Mouse (Mus musculus): ENCODE measurements at regions not wholly inside any gene's neighbourhood (a gene's known extent, or its start where the extent isn't known, plus 50 kb on each side); places are given as distances from the start of the nearest gene placed in this dataset.

DNA sequence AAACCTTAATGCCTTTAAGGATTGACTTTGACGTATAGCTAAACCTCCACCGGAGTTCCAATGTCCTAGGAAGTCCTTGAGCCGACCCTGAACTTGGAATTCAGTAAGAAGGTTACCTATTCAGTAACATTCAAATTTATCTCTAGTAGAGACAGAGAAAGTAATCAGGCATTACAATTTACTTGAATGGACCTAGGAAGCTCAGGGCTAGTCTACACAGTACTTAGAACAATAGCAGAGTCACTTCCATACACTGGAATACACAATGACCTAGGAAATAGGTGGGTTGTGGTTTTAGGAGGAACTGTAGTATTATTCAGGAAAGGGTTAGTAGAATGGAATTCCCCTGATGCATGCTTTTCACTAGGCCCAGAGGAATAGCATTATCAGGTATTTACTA is 179.2 kb upstream of the Tas2r134 start:
- DNase-seq (ENCODE audit: low spot score in 2 of 2), result no peak

GRCm38 (mm10) chr2:51447616-51448015 is 179.7 kb upstream of the Tas2r134 start:
- no peak for DNase-seq (ENCODE audit: low spot score in 2 of 2)

DNA sequence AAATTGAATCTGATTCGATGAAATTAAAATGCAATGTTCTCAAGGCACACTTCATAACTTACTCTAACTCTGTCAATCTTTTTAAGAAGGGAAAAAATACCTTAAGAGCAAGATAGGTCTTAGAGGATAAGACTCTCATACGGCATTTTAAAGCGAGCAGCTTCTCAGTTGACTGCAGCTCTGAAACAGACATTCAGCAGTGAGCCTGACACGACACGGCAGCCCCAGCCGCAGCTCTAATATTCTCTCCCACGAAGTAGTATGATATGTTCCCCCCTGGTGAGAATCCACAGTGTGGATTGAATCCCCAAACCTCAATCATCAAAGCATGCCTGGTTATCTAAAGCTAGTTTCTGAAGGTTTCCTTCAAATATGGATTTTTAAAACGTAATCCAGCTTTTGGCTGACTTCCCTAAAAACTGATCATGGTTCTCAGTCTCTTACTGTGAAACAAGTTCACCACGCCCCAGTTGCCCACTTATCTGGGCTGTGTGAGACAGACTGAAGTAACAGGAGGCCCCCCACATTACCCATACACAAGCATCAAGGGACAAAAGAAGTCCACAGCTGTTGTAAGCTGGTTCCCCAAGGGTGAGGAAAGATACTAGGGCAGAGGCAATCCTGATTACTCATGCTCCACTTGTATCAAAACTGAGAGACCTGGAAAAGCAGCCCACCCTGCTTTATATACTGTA is 182.8 kb upstream of the Tas2r134 start:
- no peak for DNase-seq (ENCODE audit: low spot score in 2 of 2)

DNA sequence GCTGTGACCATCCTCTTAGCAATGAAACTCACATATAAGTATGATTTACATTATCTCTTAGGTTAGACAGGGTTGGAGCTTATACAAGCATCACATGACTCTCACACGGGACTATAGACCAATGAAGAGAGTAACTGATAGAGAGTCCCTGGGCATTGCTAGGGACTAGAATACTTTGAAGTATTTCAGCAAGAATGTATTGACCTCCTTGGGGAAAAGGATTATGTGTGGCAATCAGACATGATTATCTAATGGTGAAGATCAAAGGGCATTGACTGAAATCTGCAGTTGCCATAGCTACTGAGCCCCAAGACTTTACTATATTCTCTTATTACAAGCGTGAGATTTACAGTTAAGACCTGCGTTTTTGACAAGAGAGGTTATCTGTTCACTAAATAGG is 183.4 kb upstream of the Tas2r134 start:
- DNase-seq (ENCODE audit: low spot score in 2 of 2), result no peak

- no peak for DNase-seq (ENCODE audit: low spot score in 2 of 2)
These were observed 188.3 kb upstream of the Tas2r134 start for GRCm38 (mm10) chr2:51439047-51439446.

GRCm38 (mm10) chr2:51436590-51436989 is 190.7 kb upstream of the Tas2r134 start:
- DNase-seq (ENCODE audit: low spot score in 2 of 2), result no peak

DNA sequence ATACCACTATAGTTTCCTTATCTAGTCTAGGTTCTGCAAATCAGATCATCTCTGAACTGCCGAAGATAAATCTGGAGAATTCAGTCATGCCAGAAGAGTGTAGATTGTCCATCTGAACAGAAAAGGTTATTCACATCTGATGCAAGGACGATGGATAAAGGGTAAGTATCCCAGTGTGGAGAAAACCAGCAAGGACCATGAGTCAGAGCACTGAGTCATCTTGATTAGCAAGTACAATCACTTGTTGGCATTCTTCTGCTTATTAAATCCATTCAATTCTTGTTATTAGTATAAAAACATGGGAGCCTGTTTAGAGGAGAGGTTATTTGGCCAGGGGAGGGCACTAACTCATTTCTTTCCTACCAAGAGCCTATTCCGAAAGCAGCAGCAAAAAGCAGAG is 195.7 kb upstream of the Tas2r134 start:
- DNase-seq (ENCODE audit: low spot score in 2 of 2), result no peak

GRCm38 (mm10) chr2:51429716-51430115 is 197.6 kb upstream of the Tas2r134 start:
- no peak for DNase-seq (ENCODE audit: low spot score in 2 of 2)

DNA sequence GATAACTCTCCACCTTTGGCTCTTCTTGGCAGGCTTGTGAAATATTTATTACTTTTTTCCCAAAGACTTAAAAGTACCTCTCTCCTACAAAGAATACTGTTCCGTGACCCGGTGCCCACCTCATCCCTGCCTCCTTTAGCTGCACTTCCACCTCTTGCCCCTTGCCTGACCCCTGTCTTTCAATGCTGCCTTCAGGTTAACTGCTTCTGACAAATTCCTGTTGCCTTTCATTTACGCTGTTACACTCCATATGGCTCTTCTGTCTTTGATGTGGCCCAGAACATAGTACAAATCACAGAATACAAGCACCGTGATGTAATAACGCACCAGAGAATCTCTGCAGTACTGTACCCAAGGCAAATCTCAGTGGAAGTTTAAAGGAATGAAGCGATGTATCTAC is 204.9 kb upstream of the Tas2r134 start:
- DNase-seq (ENCODE audit: low spot score in 2 of 2), result no peak

DNA sequence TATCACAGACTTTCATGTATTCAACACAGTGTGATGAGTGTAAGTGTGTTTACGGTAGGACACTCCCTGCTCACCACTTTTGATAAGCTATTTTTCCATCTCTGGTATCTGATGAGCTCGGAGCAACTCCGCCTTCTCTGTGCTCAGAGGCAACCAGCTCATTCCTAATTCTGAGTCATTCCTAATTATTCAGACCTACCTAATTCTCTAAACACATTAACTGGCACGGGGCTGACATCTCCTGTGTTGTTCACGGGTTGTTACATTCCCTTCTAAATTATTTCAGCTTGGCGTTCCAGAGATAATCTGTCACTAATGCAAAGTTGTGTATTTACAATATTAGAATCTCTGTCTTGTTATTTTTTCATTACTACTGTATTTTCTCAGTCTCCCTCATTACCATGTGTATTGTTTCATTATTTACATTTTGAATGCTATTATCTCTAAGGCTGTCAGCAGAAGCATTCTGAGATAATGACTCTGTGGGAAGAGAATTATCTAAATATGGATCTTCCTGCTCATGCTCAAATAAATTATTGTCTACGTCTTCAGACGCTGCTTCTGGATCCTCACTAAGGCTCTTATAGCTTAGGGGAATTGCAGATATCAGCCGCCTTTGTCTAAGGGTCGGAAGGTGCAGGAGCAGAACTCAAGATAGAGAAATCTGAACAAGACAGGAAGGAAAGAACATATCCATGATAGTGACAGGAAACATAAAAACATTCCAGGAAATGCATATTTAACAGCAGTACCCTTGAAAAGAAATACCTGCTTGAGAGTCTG is 209.2 kb upstream of the Tas2r134 start:
- no peak for DNase-seq (ENCODE audit: low spot score in 2 of 2)

GRCm38 (mm10) chr2:51388390-51388789 is 238.9 kb upstream of the Tas2r134 start:
- no peak for DNase-seq (ENCODE audit: low spot score in 2 of 2)

GRCm38 (mm10) chr2:51387136-51387535 is 238.2 kb upstream of the Rnd3 start:
- no peak for DNase-seq (ENCODE audit: low spot score in 2 of 2)

GRCm38 (mm10) chr2:51376597-51376996 is 227.7 kb upstream of the Rnd3 start:
- no peak for DNase-seq (ENCODE audit: low spot score in 2 of 2)

DNA sequence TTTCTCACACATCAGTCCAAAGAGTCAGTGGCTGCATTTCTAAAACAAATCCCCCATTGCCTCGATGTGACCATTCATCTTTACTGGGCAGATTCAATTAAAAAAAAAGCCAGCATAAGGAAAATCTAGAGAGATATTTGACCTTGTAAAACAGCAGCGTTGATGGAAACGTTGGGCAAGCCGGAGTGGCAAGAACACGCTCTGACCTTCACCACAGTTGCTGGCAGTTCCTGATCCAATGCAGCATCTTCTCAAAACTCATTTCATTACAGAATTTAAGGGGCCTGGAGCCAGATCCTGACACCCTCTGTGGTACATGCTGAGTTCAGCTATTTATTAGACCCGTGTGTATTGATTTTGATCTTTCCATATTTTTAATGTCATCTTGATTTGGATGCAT is 225.7 kb upstream of the Rnd3 start:
- DNase-seq (ENCODE audit: low spot score in 2 of 2), result no peak

- no peak for DNase-seq (ENCODE audit: low spot score in 2 of 2)
These were observed 223.9 kb upstream of the Rnd3 start for GRCm38 (mm10) chr2:51372771-51373170.

GRCm38 (mm10) chr2:51362825-51363616 is 214.1 kb upstream of the Rnd3 start:
- no peak for DNase-seq (ENCODE audit: low spot score in 2 of 2)

- no peak for DNase-seq (ENCODE audit: low spot score in 2 of 2)
These were observed 206.4 kb upstream of the Rnd3 start for GRCm38 (mm10) chr2:51355281-51355680.

DNA sequence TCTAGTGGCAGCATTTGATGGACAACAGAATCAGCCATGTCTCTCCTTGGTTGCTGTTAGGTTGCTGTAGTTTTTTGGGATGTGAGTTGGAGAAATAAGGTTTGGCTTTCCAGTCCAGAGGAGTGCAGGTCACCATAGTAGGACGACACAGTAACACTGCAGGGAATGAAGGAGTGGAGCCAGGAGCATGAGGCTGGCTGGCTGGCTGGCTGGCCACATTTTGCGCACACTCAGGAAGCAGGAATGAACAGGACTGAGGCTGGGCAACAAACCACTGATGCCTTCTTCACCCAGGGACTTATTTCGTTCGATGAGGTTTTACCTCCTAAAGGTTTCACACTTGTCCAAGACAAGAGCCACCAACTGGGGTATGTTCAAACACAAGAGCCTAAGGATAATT is 205.9 kb upstream of the Rnd3 start:
- DNase-seq (ENCODE audit: low spot score in 2 of 2), result no peak

GRCm38 (mm10) chr2:51349614-51350013 is 200.7 kb upstream of the Rnd3 start:
- DNase-seq (ENCODE audit: low spot score in 2 of 2), result no peak

DNA sequence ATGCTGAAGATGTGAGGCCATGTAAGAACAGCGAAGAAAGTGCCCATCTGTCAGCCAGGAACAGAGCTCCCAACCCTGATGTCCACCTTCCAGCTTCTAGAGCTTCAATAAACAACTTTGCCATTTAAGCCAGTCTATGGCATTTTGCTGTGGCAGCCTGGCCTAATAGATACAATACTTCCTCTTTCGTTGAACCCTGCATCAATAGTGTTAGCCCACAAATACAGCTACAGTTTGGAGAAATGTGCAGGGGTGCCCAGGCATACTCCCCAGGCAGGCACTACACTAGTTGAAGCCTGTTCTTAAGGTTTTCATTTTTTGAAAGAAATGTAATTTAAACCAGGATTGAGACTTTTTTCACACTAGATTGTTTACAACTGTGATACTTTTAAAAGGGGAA is 199.9 kb upstream of the Rnd3 start:
- DNase-seq (ENCODE audit: low spot score in 2 of 2), result no peak

DNA sequence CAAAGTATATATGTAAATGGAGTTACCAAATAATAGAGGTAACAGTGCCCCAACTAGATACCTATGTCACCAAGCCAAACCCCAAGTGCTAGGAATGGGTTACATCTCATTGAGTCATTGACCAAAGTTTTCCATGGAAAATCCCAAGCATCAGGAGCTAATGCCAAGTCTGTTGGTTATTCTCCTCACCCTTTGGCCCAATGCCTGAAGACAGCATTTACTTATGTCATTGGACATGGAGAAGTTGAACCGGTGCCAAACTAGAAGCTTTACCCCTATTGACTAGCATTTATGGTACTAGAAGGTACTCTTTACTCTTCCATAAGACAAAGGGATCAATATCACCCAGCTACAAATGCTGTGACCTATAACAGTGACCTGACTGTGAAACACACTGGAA is 198.2 kb upstream of the Rnd3 start:
- no peak for DNase-seq (ENCODE audit: low spot score in 2 of 2)

- no peak for DNase-seq (ENCODE audit: low spot score in 2 of 2)
These were observed 193.5 kb upstream of the Rnd3 start for GRCm38 (mm10) chr2:51342421-51342820.

DNA sequence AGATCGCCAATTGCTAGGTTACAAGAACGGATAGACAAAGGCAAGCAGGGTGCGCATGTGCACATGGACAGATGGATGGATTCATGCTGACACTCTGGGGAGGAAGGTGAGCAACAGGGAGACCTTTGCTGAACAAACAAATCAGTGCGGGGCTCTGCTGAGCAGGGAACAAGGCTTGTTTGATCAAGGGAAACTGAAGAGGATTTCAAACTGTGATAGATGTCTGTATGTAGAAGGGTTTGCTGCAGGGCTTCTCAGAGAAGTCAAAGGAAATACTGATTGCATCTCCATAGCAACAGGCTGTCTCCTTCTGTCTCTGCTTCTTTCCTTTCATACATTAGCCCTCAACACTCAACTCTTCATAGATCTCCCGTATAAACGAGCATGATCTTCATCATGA is 185.5 kb upstream of the Rnd3 start:
- no peak for DNase-seq (ENCODE audit: low spot score in 2 of 2)
